Mouse (Mus musculus) adrenal gland (tissue): Measurements from ENCODE around the gene March5.

Experiments
- intact Hi-C: fragments of 180-260 bp; cut with DNase I; formaldehyde crosslinking; loops from one replicate; pipeline ENCODE4 v1.15.1; 2025

The March5 gene

DNA sequence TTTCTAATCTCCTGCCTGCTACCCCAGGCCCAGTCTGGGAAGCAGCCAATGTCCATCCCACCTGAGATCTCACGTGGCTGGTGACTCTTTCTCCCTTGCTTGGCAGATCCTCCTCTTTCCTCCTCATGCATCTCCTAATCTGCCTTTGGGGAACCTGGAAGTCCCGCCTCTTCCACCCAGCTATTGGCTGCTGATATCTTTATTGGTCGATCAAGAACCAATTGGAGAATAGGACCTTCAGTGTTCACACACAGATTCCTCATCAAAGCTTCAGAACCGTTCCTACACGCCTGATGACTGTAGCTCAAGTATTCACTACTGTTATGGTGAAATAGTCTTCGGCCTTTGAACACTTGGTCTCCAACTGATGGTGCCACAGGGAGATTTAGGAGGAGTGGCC, 44.8 kb downstream of the March5 start:
- intact Hi-C loops, result no loop called here

DNA sequence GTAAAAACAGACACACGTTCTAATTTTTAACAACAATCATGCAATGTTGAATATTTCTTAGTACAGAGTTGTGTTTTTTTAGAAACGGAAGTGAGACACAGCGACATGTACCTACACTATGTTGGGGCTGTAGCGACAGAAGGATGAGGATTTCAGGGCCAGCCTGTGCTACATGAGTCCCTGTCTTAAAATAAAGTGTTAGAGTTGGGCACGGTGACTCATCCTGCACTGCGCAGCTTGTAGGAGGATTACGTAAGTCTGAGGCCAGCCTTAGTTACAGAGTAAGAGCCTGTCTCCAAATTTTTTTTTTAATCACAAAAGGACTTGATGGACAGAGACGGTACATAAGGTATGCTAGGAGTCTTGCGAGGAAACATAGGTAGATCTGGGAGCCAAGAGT, 48.0 kb downstream of the March5 start:
- intact Hi-C loops, result no loop called here

DNA sequence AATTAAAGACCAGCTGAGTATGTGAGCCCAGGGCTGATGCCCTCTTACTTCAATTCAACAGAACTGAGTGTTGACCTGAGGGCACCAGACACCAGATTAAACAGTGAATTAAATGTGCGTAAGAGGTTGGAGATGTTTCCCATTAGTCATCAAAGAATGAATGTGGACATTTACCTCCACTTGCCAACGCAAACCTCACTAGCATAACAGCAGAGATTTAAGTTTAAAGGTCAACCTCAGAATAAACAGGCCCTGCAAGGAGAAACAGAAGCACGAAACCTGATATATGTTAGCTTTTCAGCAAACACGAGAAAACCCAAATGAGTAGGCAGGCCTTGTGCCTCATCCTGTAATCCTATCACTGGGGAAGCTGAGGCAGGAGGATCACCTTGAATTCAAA, 55.0 kb downstream of the March5 start:
- intact Hi-C loops, result no loop called here

DNA sequence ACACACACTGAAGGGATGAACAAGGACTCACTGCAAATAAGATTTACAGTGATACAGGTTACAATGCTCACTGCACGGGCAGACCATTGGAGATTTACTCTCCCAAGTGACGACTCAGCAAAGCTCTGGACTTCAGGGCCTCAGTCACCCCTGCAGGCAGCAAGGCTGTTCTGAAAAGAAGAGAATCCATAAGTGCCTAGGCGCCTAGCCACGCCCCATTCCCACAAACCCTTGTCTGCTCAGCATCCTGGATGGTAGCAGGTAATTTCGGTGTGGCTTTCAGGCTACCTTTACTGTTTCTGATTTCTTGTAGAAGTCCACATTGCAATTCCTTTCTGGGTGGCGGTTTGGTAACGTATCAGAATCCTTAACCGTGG, 56.2 kb downstream of the March5 start:
- intact Hi-C loops, result no loop called here

DNA sequence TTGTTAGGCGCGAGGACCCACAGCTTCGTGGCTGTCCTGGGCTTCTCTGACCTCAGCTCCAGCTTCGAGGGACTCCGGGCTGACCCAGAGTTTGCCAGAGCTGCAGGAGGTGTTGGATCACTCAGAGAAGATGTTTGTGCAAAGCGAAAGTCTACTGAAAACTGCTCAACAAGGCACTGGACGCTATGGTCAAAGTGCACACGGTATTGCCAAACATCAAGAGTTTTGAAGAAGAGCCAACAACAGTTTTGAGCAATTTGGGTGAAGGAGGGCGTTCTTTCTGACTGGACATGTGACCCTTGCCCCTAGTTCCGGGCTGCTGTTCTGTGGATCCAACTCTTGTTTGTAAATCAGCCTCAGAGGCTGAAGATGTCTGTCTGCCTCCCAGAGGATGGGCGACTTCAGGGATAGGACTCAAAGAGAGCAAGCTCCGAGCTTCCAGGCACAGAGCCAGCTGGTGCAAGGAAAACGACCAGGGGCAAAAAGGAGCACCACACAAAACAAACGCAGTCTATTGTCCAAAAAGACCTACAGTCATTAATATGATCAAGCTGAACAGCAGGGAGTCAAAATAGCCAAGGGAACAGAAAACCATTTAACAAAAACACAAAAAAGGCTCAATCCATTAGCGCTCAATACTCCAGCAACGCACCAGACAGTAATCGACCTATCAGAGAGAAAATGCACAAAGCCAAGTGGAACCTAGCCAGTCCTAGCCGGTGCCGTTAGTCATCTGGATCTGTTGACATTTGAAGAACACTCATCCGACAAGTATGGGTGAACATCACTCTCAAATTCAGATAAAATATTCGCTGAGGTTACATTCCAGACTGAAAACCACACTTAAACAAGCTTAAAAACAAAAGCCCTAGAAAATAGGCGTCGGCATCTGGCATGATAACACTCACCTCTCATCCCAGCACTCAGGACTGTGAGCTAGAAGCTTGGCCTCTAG, 56.9 kb downstream of the March5 start:
- intact Hi-C loops, result no loop called here

DNA sequence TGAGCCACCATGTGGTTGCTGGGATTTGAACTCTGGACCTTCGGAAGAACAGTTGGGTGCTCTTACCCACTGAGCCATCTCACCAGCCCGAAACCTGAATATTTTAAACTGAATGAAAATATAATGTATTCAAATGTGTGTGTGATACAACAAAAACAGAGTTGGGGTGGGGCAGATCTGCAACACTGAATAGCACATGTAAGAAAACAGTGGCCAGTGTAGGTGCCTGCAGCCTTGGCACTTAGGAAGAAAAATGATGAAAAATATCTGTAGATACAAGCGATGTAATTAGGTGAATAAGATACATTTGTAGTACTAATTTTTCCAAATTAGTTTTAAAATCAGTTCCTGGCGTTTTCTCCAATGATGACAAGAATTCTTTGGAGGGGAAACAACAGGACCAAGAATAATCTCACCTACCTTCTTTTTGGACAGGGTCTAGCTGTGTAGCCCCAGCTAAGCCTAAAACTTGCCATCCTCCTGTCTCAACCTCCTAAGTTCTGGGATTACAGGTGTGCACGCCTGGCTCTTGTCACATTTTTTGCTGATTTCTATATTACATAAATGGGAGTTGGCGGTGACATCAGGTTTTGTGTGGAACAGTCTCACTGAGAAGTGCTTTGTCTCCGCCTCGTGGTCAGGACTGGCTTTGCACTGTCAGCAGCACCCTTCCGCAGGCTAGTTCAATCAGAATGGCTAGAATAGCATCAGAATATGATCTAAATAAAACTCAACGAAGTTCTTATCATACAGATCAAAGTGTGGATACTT, 58.2 kb downstream of the March5 start:
- intact Hi-C loops, result loop anchor here (5.0 kb wide), 1 partner anchor 213 kb away; no protein-coding TSS in a partner anchor

DNA sequence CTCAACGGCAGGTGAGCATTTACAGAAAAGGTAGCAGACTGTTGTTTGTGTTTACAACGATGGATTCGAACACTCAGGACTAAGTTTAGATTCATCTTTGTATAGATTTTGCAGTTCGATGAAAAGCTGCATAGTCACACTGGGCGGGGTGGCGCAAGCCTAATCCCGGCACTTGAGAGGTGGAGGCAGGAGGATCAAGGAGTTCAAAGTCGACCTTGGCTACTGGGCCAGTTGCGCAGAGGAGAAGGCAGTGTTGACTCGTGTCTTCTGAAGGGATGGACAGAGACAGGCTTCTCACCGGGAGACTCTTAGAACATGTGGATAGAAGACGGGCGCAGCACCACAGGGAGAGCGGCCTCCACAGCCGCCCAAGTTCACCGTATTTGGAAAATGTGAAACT, 61.8 kb downstream of the March5 start:
- intact Hi-C loops, result loop anchor here (5.0 kb wide), 1 partner anchor 217 kb away; no protein-coding TSS in a partner anchor
